Mouse (Mus musculus) adrenal gland, postnatal 10 days (tissue): ENCODE data around the gene Uevld. TPM values are rescaled to one million over a fixed set of nuclear protein-coding genes. Genes with fewer than 3 reads are reported as not detected.

Experiments
- total RNA-seq, 2 experiments: library from RNA; stranded (reverse); gene quantifications; 2 replicates each; pipeline ENCODE4 v1.2.3; 2021

The Uevld gene
- total RNA-seq, 2 experiments from 2014 or later, result 22.8 TPM

Other genes with a start within 250 kb of the Uevld start
- gene Saal1, start 247.8 kb downstream of the Uevld start, total RNA-seq, result 10 to 100 TPM; 10.1 to 10.2 TPM
- 1 to 10 TPM in 1 of 2 experiments, not detected in 1; 1.2 TPM for gene Saa3, start 242.8 kb downstream of the Uevld start, total RNA-seq
- gene Saa4, start 225.9 kb downstream of the Uevld start, total RNA-seq, result 10 to 100 TPM in 1 of 2 experiments, 1 to 10 TPM in 1; 3.2 to 10.9 TPM
- gene Saa1, start 215.5 kb downstream of the Uevld start, total RNA-seq, result under 1 TPM in 1 of 2 experiments, not detected in 1; 0.63 TPM
- gene Saa2, start 206.7 kb downstream of the Uevld start, total RNA-seq, result not detected
- 10 to 100 TPM; 21.7 to 21.9 TPM for gene Hps5, start 162.5 kb downstream of the Uevld start, total RNA-seq
- 10 to 100 TPM; 36.1 to 37.1 TPM for gene Gtf2h1, start 162.4 kb downstream of the Uevld start, total RNA-seq
- 100 to 1,000 TPM; 693 to 863 TPM for gene Ldha, start 117.1 kb downstream of the Uevld start, total RNA-seq
- not detected for gene Ldhc, start 97.3 kb downstream of the Uevld start, total RNA-seq
- 10 to 100 TPM; 68.6 to 69.5 TPM for gene Tsg101, start 38.6 kb downstream of the Uevld start, total RNA-seq
- not detected for gene Gm9999, start 25.1 kb upstream of the Uevld start, total RNA-seq
- 10 to 100 TPM; 14.4 to 19.3 TPM for gene Spty2d1, start 49.9 kb upstream of the Uevld start, total RNA-seq
- gene Tmem86a, start 92.1 kb upstream of the Uevld start, total RNA-seq, result 10 to 100 TPM; 27.0 to 32.5 TPM
- gene Ptpn5, start 175.2 kb upstream of the Uevld start, total RNA-seq, result 1 to 10 TPM in 1 of 2 experiments, under 1 TPM in 1; 0.81 to 1.5 TPM
- not detected for gene Mrgpra6, start 246.4 kb upstream of the Uevld start, total RNA-seq